Mouse (Mus musculus) midbrain, embryonic 16.5 days (tissue): Measurements from ENCODE around the gene Klk1b1. TPM values are rescaled to one million over a fixed set of nuclear protein-coding genes. Genes with fewer than 3 reads are reported as not detected.

Source experiments
- ATAC-seq: fragments of 200-750 bp; cut with Nextera tagmentation; 2 replicates; pipeline ENCODE4 v1.8.0; 2017; ENCODE audit warnings: moderate TSS enrichment
- H3K27ac ChIP-seq: fragments of 300-500 bp; sonication (generic); 2 replicates; pipeline ENCODE4 v1.5.1; 2014; ENCODE audit warnings: mild to moderate bottlenecking, low read length, mixed read lengths
- H3K27me3 ChIP-seq: fragments of 300-500 bp; sonication (generic); 2 replicates; pipeline ENCODE4 v1.6.1; 2014; ENCODE audit warnings: low read depth, low read length, mixed read lengths; ENCODE audit not compliant: control insufficient read depth, insufficient read depth
- H3K36me3 ChIP-seq: fragments of 300-500 bp; sonication (generic); 2 replicates; pipeline ENCODE4 v1.6.1; 2014; ENCODE audit warnings: mild to moderate bottlenecking, low read length, moderate library complexity, mixed read lengths; ENCODE audit not compliant: control insufficient read depth, insufficient read depth
- H3K4me1 ChIP-seq: fragments of 300-500 bp; sonication (generic); 2 replicates; pipeline ENCODE4 v1.6.1; 2014; ENCODE audit warnings: mild to moderate bottlenecking, low read length, mixed read lengths; ENCODE audit not compliant: control insufficient read depth, insufficient read depth
- H3K4me2 ChIP-seq: fragments of 300-500 bp; sonication (generic); 2 replicates; pipeline ENCODE4 v1.6.1; 2014; ENCODE audit warnings: mild to moderate bottlenecking, low read length, mixed read lengths
- H3K4me3 ChIP-seq: fragments of 300-500 bp; sonication (generic); 2 replicates; pipeline ENCODE4 v1.5.1; 2014; ENCODE audit warnings: low read depth, mild to moderate bottlenecking, low read length, moderate library complexity, mixed read lengths
- H3K9ac ChIP-seq: fragments of 300-500 bp; sonication (generic); 2 replicates; pipeline ENCODE4 v1.6.1; 2014; ENCODE audit warnings: low read depth, low read length, mixed read lengths
- H3K9me3 ChIP-seq: fragments of 300-500 bp; sonication (generic); replicated peaks from 2 replicates; pipeline ENCODE4 v1.6.1; 2014; ENCODE audit warnings: mild to moderate bottlenecking, low read length, mixed read lengths; ENCODE audit not compliant: control insufficient read depth, poor library complexity, severe bottlenecking
- WGBS: fragments of 180-500 bp; shearing (Covaris S2); extraction: QIAGEN DNeasy Blood & Tissue Kit; methylation state at CpG from one replicate; pipeline ENCODE4 v1.1.7; 2014; 5-methylcytosine and 5-hydroxymethylcytosine counted together
- polyA plus RNA-seq: library from polyadenylated mRNA; unstranded; fragments of >200 nt; fragmentation: Nextera tagmentation; extraction: Ambion mirVana; gene quantifications from 2 replicates; pipeline ENCODE4 v1.2.1, GENCODE M21; 2015

Klk1b1 gene
- polyA plus RNA-seq = not detected in 2 replicates

- H3K36me3 ChIP-seq = no peaks in the 10 kb centered on the region
- no peaks in the 10 kb centered on the region for H3K4me1 ChIP-seq
- H3K4me3 ChIP-seq = no peak within 1 kb of the TSS
- WGBS = 72% methylated on average over 3 of the region's 3 CpGs
- no peaks in the 10 kb centered on the region for H3K9me3 ChIP-seq
- no peak within 1 kb of the TSS for H3K9ac ChIP-seq
- no peak within 1 kb of the TSS for H3K27ac ChIP-seq
- H3K4me2 ChIP-seq = no peak within 1 kb of the TSS
- H3K27me3 ChIP-seq = no peaks in the 10 kb centered on the region
- no peak for ATAC-seq
Measured at GRCm38 (mm10) chr7:43966451-43966850, at the start of gene Klk1b1. Gene Klk1b1 (plus strand): TSS chr7:43966751.

- H3K4me1 ChIP-seq = no peaks in the 10 kb centered on the region
- H3K36me3 ChIP-seq = no peaks in the 10 kb centered on the region
- 92% methylated on average over 13 of the region's 13 CpGs for WGBS
- H3K9me3 ChIP-seq = no peaks in the 10 kb centered on the region
- no peak overlapping the region for H3K4me3 ChIP-seq
- no peak overlapping the region for H3K27ac ChIP-seq
- H3K9ac ChIP-seq = no peak overlapping the region
- no peak overlapping the region for H3K4me2 ChIP-seq
- no peak for ATAC-seq
- H3K27me3 ChIP-seq = no peaks in the 10 kb centered on the region
Measured at GRCm38 (mm10) chr7:43918426-43918825, 48.1 kb upstream of the Klk1b1 start.

- no peaks in the 10 kb centered on the region for H3K36me3 ChIP-seq
- WGBS = 79% methylated on average over 8 of the region's 8 CpGs
Measured at GRCm38 (mm10) chr7:43918871-43919270, 47.7 kb upstream of the Klk1b1 start.

GRCm38 (mm10) chr7:43919559-43920451 lies 46.7 kb upstream of the Klk1b1 start:
- Histone ChIP-seq H3K9me3 (no peaks in the 10 kb centered on the region), H3K36me3 (no peaks in the 10 kb centered on the region), H3K4me3 (no peak overlapping the region), H3K27me3 (no peaks in the 10 kb centered on the region), H3K4me1 (no peaks in the 10 kb centered on the region), H3K4me2 (no peak overlapping the region), H3K9ac (no peak overlapping the region), H3K27ac (no peak overlapping the region)
- peak; percentile 95 for ATAC-seq
- 36% methylated on average over 14 of the region's 14 CpGs for WGBS

More at GRCm38 (mm10) chr7:43918871-43919270, 47.7 kb upstream of the Klk1b1 start:
- Histone ChIP-seq H3K27ac (no peak overlapping the region), H3K4me1 (no peaks in the 10 kb centered on the region), H3K27me3 (no peaks in the 10 kb centered on the region), H3K9ac (no peak overlapping the region), H3K4me3 (no peak overlapping the region), H3K9me3 (no peaks in the 10 kb centered on the region), H3K4me2 (no peak overlapping the region)
- ATAC-seq = no peak

GRCm38 (mm10) chr7:43920582-43920981 lies 46.0 kb upstream of the Klk1b1 start:
- Histone ChIP-seq H3K9me3 (no peaks in the 10 kb centered on the region), H3K27me3 (no peaks in the 10 kb centered on the region), H3K4me3 (no peak overlapping the region), H3K4me2 (no peak overlapping the region), H3K36me3 (no peaks in the 10 kb centered on the region), H3K27ac (no peak overlapping the region), H3K4me1 (no peaks in the 10 kb centered on the region), H3K9ac (no peak overlapping the region)
- peak; percentile 30; the same call in 1 of the 2 replicates for ATAC-seq
- WGBS = 91% methylated on average over 3 of the region's 3 CpGs

- Histone ChIP-seq H3K4me3 (no peak overlapping the region), H3K9me3 (no peaks in the 10 kb centered on the region), H3K4me1 (no peaks in the 10 kb centered on the region), H3K36me3 (no peaks in the 10 kb centered on the region), H3K27me3 (no peaks in the 10 kb centered on the region), H3K27ac (no peak overlapping the region), H3K4me2 (no peak overlapping the region), H3K9ac (no peak overlapping the region)
- ATAC-seq = no peak
- 94% methylated on average over 6 of the region's 6 CpGs for WGBS
Measured at GRCm38 (mm10) chr7:43921087-43921486, 45.5 kb upstream of the Klk1b1 start.

GRCm38 (mm10) chr7:43921941-43922340 lies 44.6 kb upstream of the Klk1b1 start:
- Histone ChIP-seq H3K4me1 (no peaks in the 10 kb centered on the region), H3K4me2 (no peak overlapping the region), H3K27me3 (no peaks in the 10 kb centered on the region), H3K9me3 (no peaks in the 10 kb centered on the region), H3K27ac (no peak overlapping the region), H3K36me3 (no peaks in the 10 kb centered on the region), H3K4me3 (no peak overlapping the region), H3K9ac (no peak overlapping the region)
- no peak for ATAC-seq
- 80% methylated on average over 2 of the region's 2 CpGs for WGBS

- WGBS = 65% methylated on average over 5 of the region's 5 CpGs
Measured at GRCm38 (mm10) chr7:43925985-43926384, 40.6 kb upstream of the Klk1b1 start.

GRCm38 (mm10) chr7:43928521-43928920 lies 38.0 kb upstream of the Klk1b1 start:
- Histone ChIP-seq H3K4me3 (no peak overlapping the region), H3K9ac (no peak overlapping the region), H3K4me2 (no peak overlapping the region), H3K27ac (no peak overlapping the region), H3K27me3 (no peaks in the 10 kb centered on the region), H3K36me3 (no peaks in the 10 kb centered on the region), H3K4me1 (no peaks in the 10 kb centered on the region), H3K9me3 (no peaks in the 10 kb centered on the region)
- WGBS = 53% methylated on average over 4 of the region's 4 CpGs
- peak; percentile 21; the same call in 1 of the 2 replicates for ATAC-seq

More at GRCm38 (mm10) chr7:43925985-43926384, 40.6 kb upstream of the Klk1b1 start:
- no peak for ATAC-seq
- no peaks in the 10 kb centered on the region for H3K36me3 ChIP-seq
- no peak overlapping the region for H3K4me3 ChIP-seq
- no peaks in the 10 kb centered on the region for H3K9me3 ChIP-seq
- no peak overlapping the region for H3K4me2 ChIP-seq
- no peaks in the 10 kb centered on the region for H3K27me3 ChIP-seq
- no peaks in the 10 kb centered on the region for H3K4me1 ChIP-seq
- no peak overlapping the region for H3K9ac ChIP-seq
- no peak overlapping the region for H3K27ac ChIP-seq
